Mouse (Mus musculus) liver, adult 2 months (tissue): ENCODE results near the gene Klhl8.

Experiments used
- CTCF ChIP-seq: fragments of 200-500 bp; IDR thresholded peaks from 2 replicates; pipeline ENCODE4 v1.5.1; 2011; ENCODE audit warnings: low read depth, low read length, control low read depth
- POLR2A ChIP-seq: fragments of 200-500 bp; IDR thresholded peaks from 2 replicates; pipeline ENCODE4 v1.6.1; 2011; ENCODE audit warnings: low read length, control low read depth; ENCODE audit not compliant: insufficient read depth; ENCODE audit errors: extremely low read depth

DNA sequence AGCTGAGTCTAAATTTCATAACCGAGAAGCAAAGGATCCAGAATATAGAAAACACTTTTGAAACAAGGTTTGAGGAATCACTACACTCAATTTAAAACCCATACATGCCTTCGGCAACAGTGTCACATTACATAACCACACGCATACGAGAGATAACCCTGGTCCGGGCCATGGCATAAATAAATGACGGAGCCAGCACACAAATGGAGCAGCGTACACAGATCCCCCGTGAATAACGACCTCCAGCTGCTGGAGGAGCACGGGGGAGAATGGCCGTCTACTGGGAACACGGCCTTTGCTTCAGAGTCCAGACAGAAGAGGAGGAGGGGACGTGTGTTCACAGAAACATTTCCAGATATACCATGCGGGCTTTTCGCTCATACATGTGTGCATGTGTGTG lies 21.3 kb downstream of the Klhl8 start:
- TF ChIP-seq CTCF = no peak
- TF ChIP-seq POLR2A = no peak
